8 mouse cellular contexts compared by ENCODE assay signal in genomic region chr13:43191741-43192192, GRCm38 (mm10). TPM values are rescaled to one million over a fixed set of nuclear protein-coding genes. Genes with fewer than 3 reads are reported as not detected.
DNase-seq lines count a peak whose midpoint lies in the region; TF ChIP-seq lines count a peak whose summit lies in the region.

No protein-coding gene starts in this region.

- H3K4me3 ChIP-seq in bone marrow, adult 2 months (replicated peaks; ENCODE audit: control insufficient read depth, low read depth, low read length), result peak overlapping the region; percentile 26
- H3K4me3 ChIP-seq in heart, embryonic 10.5 days, result peak overlapping the region; percentile 49
- H3K4me3 ChIP-seq in midbrain, embryonic 10.5 days, result peak overlapping the region; percentile 21
- H3K4me3 ChIP-seq in testis, adult 2 months (ENCODE audit: control insufficient read depth, low read depth, low read length), result peak overlapping the region; percentile 22; the same call in 1 of the 2 replicates

- H3K36me3 ChIP-seq in heart, embryonic 10.5 days, result 0 out of 2 replicates have a peak, but pooled peaks cover 2% of the 10 kb centered on the region
- no peaks in the 10 kb centered on the region for H3K36me3 ChIP-seq in midbrain, embryonic 10.5 days
- H3K36me3 ChIP-seq in testis, adult 2 months (ENCODE audit: control insufficient read depth, insufficient read depth, low read length), result no peaks in the 10 kb centered on the region

- DNase-seq in adrenal gland, postnatal 14 days, result peak; percentile 70
- DNase-seq in adrenal gland, adult 18-20 months (ENCODE audit: low spot score in 2 of 2), result no peak
- peak; percentile 93 for DNase-seq in heart, embryonic 10.5 days (ENCODE audit: low spot score)
- DNase-seq in left cerebral cortex, postnatal 36 days (ENCODE audit: low spot score in 2 of 2), result peak; percentile 73 to 74
- no peak for DNase-seq in midbrain, embryonic 10.5 days (ENCODE audit: low spot score)
- DNase-seq in urinary bladder, postnatal 4 days (ENCODE audit: low spot score in 2 of 2), result no peak

- H3K27me3 ChIP-seq in heart, embryonic 10.5 days (ENCODE audit: insufficient read depth, poor library complexity, severe bottlenecking), result no peaks in the 10 kb centered on the region
- peaks cover 6% of the 10 kb centered on the region for H3K27me3 ChIP-seq in midbrain, embryonic 10.5 days (ENCODE audit: low read depth, poor library complexity, severe bottlenecking)
- H3K27me3 ChIP-seq in testis, adult 2 months (ENCODE audit: control insufficient read depth, insufficient read depth, low read length), result no peaks in the 10 kb centered on the region

- TF ChIP-seq CTCF in bone marrow, adult 2 months (IDR thresholded peaks at IDR 0.05; ENCODE audit: control insufficient read depth, insufficient read depth, low read length), result no peak
- no peak for TF ChIP-seq CTCF in testis, adult 2 months (IDR thresholded peaks at IDR 0.05; ENCODE audit: control insufficient read depth, insufficient read depth, insufficient replicate concordance, low read depth, low read length)

- WGBS in bone marrow, adult 2 months, result under 1% methylated on average over 14 of the region's 14 CpGs
- 2% methylated on average over 14 of the region's 14 CpGs for WGBS in heart, embryonic 10.5 days
- WGBS in midbrain, embryonic 10.5 days, result 22% methylated on average over 14 of the region's 14 CpGs

- H3K27ac ChIP-seq in bone marrow, adult 2 months (ENCODE audit: control insufficient read depth, insufficient read depth, low read depth, low read length, poor library complexity), result no peak overlapping the region; the same call in 1 of the 2 replicates
- H3K27ac ChIP-seq in heart, embryonic 10.5 days, result peak overlapping the region; percentile 85
- H3K27ac ChIP-seq in midbrain, embryonic 10.5 days (replicated peaks), result no peak overlapping the region
- peak overlapping the region; percentile 36 for H3K27ac ChIP-seq in testis, adult 2 months (ENCODE audit: control insufficient read depth, insufficient read depth, low read depth, low read length)

- peaks cover 6% of the 10 kb centered on the region for H3K4me1 ChIP-seq in bone marrow, adult 2 months (ENCODE audit: control insufficient read depth, insufficient read depth, low read length)
- peaks cover 50% of the 10 kb centered on the region for H3K4me1 ChIP-seq in heart, embryonic 10.5 days
- peaks cover 13% of the 10 kb centered on the region for H3K4me1 ChIP-seq in midbrain, embryonic 10.5 days
- H3K4me1 ChIP-seq in testis, adult 2 months (ENCODE audit: control insufficient read depth, insufficient read depth, low read length), result no peaks in the 10 kb centered on the region; the same call in 1 of the 2 replicates

- H3K9me3 ChIP-seq in heart, embryonic 10.5 days, result no peaks in the 10 kb centered on the region
- no peaks in the 10 kb centered on the region for H3K9me3 ChIP-seq in midbrain, embryonic 10.5 days (replicated peaks)

- intact Hi-C loops in left cerebral cortex, postnatal 36 days (cut with DNase I), result loop anchor here (5.0 kb wide), 1 partner anchor 41 kb away; no protein-coding TSS in a partner anchor

- TF ChIP-seq POLR2A in bone marrow, adult 2 months (IDR thresholded peaks at IDR 0.05; ENCODE audit: borderline replicate concordance, control insufficient read depth, low read depth, low read length), result no peak
- no peak for TF ChIP-seq POLR2A in testis, adult 2 months (IDR thresholded peaks at IDR 0.05; ENCODE audit: control insufficient read depth, low read depth, low read length)

RNA-seq across cellular contexts. Expression of gene Tbc1d7, which starts 20.5 kb away (rescaled TPM):
- 24.1 and 24.6 TPM in 2 replicates for total RNA-seq in adrenal gland, postnatal 14 days (2021)
- total RNA-seq in adrenal gland, adult 18-20 months (2021), result 10 to 100 TPM; 11.4 to 13.5 TPM
- polyA plus RNA-seq in bone marrow, adult 2 months (2011; ENCODE audit: insufficient read depth, insufficient read length, low replicate concordance, missing spikeins), result 2.6 and 11.1 TPM in 2 replicates
- 55.0 and 55.8 TPM in 2 replicates for polyA plus RNA-seq in heart, embryonic 10.5 days (2016; fragmentation: Nextera tagmentation; extraction: Ambion mirVana)
- total RNA-seq in left cerebral cortex, postnatal 36 days (2021), result 10 to 100 TPM; 30.7 to 32.9 TPM
- 66.6 and 68.3 TPM in 2 replicates for polyA plus RNA-seq in midbrain, embryonic 10.5 days (2016; fragmentation: Nextera tagmentation; extraction: Ambion mirVana)
- 18.1 and 19.6 TPM in 2 replicates for polyA plus RNA-seq in testis, adult 2 months (2012; rRNA removed)

Comparison
In these comparisons a context has a peak if more than half of its experiments do, and no peak if none do; other contexts are left out.
1. DNase-seq: peak in adrenal gland, postnatal 14 days (single experiment), heart, embryonic 10.5 days (single experiment) and left cerebral cortex, postnatal 36 days (2 of 2); none in adrenal gland, adult 18-20 months (0 of 2), midbrain, embryonic 10.5 days (single experiment) and urinary bladder, postnatal 4 days (0 of 2).
2. H3K27ac ChIP-seq: peak in heart, embryonic 10.5 days (single experiment) and testis, adult 2 months (single experiment); none in bone marrow, adult 2 months (single experiment) and midbrain, embryonic 10.5 days (single experiment).
3. Peak in every context shown above with its lines, with median percentiles within 50 percentile points of each other: H3K4me3 ChIP-seq.